Mouse (Mus musculus) liver, embryonic 14.5 days (tissue): ENCODE data around the gene Jhy. TPM values are rescaled to one million over a fixed set of nuclear protein-coding genes. Genes with fewer than 3 reads are reported as not detected.

Experiments
- ATAC-seq: fragments of 200-750 bp; cut with Nextera tagmentation; 2 replicates; pipeline ENCODE4 v1.8.0; 2017; ENCODE audit warnings: moderate number of reproducible peaks, mild to moderate bottlenecking, moderate library complexity; ENCODE audit not compliant: insufficient read depth
- DNase-seq, 3 experiments: peaks; one replicate each; pipeline ENCODE4 v3.0.0-alpha.2; 2012 to 2013; ENCODE audit warnings: low read depth in 3 of 3, low spot score in 3 of 3
- H3K27ac ChIP-seq: fragments of 300-500 bp; sonication (generic); 2 replicates; pipeline ENCODE4 v1.5.1; 2014; ENCODE audit warnings: moderate library complexity, mild to moderate bottlenecking, control low read depth, inconsistent platforms
- H3K27me3 ChIP-seq: fragments of 300-500 bp; sonication (generic); 2 replicates; pipeline ENCODE4 v1.6.1; 2014; ENCODE audit warnings: mild to moderate bottlenecking, low read length, moderate library complexity; ENCODE audit not compliant: control insufficient read depth, insufficient read depth
- H3K36me3 ChIP-seq: fragments of 300-500 bp; sonication (generic); replicated peaks from 2 replicates; pipeline ENCODE4 v1.6.1; 2014; ENCODE audit warnings: low read depth; ENCODE audit not compliant: control insufficient read depth, insufficient read depth
- H3K4me1 ChIP-seq, 2 experiments: fragments of 200-500 bp in 1 of 2; fragments of 300-500 bp in 1 of 2; sonication (generic) in 1 of 2; replicated peaks; 2 replicates each; pipeline ENCODE4 v1.6.1; 2012 to 2014; ENCODE audit warnings: antibody characterized with exemption in 1 of 2, inconsistent platforms in 1 of 2, low read length in 1 of 2; ENCODE audit not compliant: control insufficient read depth in 2 of 2, insufficient read depth in 2 of 2
- H3K4me2 ChIP-seq: fragments of 300-500 bp; sonication (generic); 2 replicates; pipeline ENCODE4 v1.6.1; 2014; ENCODE audit warnings: low read depth, mild to moderate bottlenecking, control low read depth, moderate library complexity
- H3K4me3 ChIP-seq, 2 experiments: fragments of 200-500 bp in 1 of 2; fragments of 300-500 bp in 1 of 2; sonication (generic) in 1 of 2; 2 replicates each; pipeline ENCODE4 v1.5.1; 2012 to 2014; ENCODE audit warnings: low read depth in 2 of 2, low read length in 2 of 2, mild to moderate bottlenecking in 2 of 2, control low read depth in 1 of 2, inconsistent platforms in 1 of 2, moderate library complexity in 1 of 2; ENCODE audit not compliant: insufficient read depth in 1 of 2
- H3K9ac ChIP-seq: fragments of 300-500 bp; sonication (generic); replicated peaks from 2 replicates; pipeline ENCODE4 v1.6.1; 2014; ENCODE audit warnings: mild to moderate bottlenecking, control low read depth, moderate library complexity
- H3K9me3 ChIP-seq: fragments of 300-500 bp; sonication (generic); 2 replicates; pipeline ENCODE4 v1.6.1; 2016; ENCODE audit warnings: low read length, mixed read lengths; ENCODE audit not compliant: control insufficient read depth
- CTCF ChIP-seq: IDR thresholded peaks from 2 replicates; pipeline ENCODE4 v1.5.1; 2016; ENCODE audit warnings: antibody characterized with exemption, low read depth, control low read depth
- EP300 ChIP-seq: IDR thresholded peaks from 2 replicates; pipeline ENCODE4 v1.6.1; 2016; ENCODE audit warnings: antibody characterized with exemption, low read depth
- WGBS: fragments of 180-500 bp; shearing (Covaris S2); extraction: QIAGEN DNeasy Blood & Tissue Kit; methylation state at CpG from one replicate; pipeline ENCODE4 v1.1.7; 2014; ENCODE audit not compliant: insufficient replicate concordance; 5-methylcytosine and 5-hydroxymethylcytosine counted together
- polyA plus RNA-seq, 2 experiments: library from polyadenylated mRNA; depleted of rRNA in 1 of 2; stranded (reverse) in 1 of 2; unstranded in 1 of 2; fragments of >200 nt; fragmentation: Nextera tagmentation in 1 of 2; extraction: Ambion mirVana in 1 of 2; gene quantifications; 2 replicates each; pipeline versions ENCODE4 v1.2.1 to v1.2.3; 2012 to 2014

Jhy gene
- polyA plus RNA-seq (2012; rRNA removed) (0.01 and 0.04 TPM in 2 replicates), polyA plus RNA-seq (2014; fragmentation: Nextera tagmentation; extraction: Ambion mirVana) (0.08 TPM in 1 of 2 replicates, not detected in the other)

DNA sequence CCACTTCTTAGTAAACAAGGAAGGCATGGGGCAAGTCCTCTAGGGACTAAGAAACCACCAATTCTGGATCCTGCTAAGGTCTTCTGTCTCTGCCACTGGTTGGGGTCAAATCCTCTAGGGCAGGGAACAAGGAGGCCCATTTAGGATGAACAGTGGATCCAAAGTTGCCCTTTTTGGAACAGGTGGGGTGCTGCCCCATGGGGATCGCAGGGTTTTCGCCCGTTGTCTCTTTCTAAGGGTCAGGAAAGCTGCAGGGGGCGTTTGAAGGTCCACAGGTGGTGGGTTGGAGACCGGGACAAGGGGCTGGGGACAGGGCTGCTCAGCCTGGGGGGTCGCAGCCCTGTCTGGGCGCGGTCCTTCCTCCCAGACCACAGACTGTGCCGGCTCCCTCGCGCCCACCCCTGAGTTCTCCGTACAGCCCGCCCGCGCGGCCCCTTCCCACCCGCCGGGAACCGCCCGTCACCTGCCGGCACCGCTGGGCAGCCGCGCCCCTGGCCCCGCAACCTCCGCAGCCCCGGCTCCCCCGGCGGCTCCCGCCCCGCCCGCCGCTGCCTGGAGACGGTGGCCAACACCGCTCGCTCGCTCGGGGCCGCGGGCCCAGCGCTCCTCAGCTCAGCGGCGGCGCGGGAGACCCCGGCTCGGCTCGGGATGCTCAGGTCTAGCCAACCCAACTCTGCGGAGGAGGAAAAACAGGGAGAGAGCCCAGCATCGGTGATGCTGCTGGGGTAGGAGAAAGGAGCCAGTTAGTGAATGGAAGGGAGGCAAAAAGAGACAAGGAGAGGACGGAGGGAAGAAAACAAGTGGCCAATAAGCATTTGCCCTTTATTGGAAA is at the start of gene Jhy:
TSS of gene Jhy (minus strand) at position 533 of the 832 bp plus-strand sequence.
- whole genome bisulfite sequencing = 2% methylated on average over 51 of the region's 51 CpGs
- Histone ChIP-seq H3K9ac (no peak within 1 kb of the TSS), H3K4me1 (no peaks in the 10 kb centered on the region), H3K4me3 (no peak within 1 kb of the TSS), H3K9me3 (no peaks in the 10 kb centered on the region), H3K36me3 (no peaks in the 10 kb centered on the region), H3K27me3 (peaks cover 22% of the 10 kb centered on the region), H3K27ac (no peak within 1 kb of the TSS), H3K4me2 (no peak within 1 kb of the TSS)
- DNase-seq (no peak), ATAC-seq (no peak)
- TF ChIP-seq EP300 (no peak), CTCF (no peak)

DNA sequence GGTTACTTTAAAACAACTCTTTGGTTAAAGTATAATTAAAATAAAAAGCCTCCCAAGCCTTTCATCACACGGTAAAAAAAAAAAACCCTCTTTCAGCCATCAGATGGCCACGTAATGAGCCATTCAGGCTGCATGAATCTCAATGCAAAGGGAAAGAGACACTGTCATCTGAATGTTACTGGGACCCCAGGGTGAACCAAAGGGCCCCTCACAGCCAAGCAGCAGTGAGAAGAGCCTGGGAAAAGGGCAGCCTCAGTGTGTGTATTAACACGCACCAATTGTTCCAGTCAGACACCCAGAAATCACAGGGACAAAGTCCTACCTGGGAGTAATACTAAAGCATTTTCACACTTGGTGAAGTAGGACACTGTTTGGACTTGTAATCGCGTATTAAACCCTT is 48.5 kb upstream of the Jhy start:
- DNase-seq (no peak), ATAC-seq (no peak)
- H3K36me3 ChIP-seq = no peaks in the 10 kb centered on the region
- H3K4me3 ChIP-seq = no peak overlapping the region
- H3K27ac ChIP-seq = no peak overlapping the region
- no peaks in the 10 kb centered on the region for H3K4me1 ChIP-seq
- WGBS = 77% methylated on average over 5 of the region's 5 CpGs
- no peak overlapping the region for H3K4me2 ChIP-seq
- no peaks in the 10 kb centered on the region for H3K27me3 ChIP-seq
- no peak overlapping the region for H3K9ac ChIP-seq
- no peaks in the 10 kb centered on the region for H3K9me3 ChIP-seq
- no peak for TF ChIP-seq EP300
- no peak for TF ChIP-seq CTCF

DNA sequence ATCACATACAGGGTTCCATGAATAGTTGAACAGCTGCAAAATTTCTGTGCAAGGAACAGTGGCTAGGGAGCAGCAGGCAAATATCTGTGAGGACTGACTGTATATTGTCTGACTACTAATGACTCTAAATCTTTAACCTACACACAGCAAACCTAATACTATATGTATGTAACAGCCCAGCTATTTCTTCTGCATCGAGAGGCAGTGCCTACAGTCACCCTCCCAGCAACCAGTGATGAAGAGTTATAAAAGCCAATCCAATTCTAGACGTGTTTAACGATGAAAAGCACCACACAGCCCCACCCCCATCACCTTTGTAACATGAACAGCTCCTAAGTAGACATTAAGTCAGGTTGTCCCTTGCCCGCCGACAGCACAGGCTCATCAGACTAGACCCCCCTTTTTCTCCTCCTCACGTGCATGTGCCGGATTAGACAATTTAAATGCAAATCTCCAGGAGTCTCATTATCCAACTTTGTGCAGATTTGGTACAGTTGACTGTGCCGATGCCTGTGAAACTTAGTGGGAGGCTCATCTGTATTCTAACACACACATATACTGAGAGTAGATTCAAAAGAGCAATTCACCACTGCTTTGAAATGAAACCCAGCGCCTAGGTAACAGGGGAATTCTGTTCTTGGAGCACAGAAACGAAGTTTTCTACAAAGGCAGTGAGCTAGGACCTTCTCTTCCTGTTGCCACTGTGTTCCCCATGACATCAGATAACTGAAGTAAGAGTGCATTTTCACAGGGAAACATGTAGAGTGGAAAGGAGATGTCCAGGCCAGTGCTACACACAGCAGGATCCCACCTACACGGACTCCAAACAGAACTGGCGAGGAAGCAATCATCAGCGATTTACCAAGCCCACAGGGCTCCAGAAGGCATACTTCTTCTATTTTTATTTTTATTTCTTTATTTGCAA is 47.9 kb upstream of the Jhy start:
- WGBS = 67% methylated on average over 13 of the region's 13 CpGs
- no peaks in the 10 kb centered on the region for H3K4me1 ChIP-seq
- ATAC-seq = no peak

DNA sequence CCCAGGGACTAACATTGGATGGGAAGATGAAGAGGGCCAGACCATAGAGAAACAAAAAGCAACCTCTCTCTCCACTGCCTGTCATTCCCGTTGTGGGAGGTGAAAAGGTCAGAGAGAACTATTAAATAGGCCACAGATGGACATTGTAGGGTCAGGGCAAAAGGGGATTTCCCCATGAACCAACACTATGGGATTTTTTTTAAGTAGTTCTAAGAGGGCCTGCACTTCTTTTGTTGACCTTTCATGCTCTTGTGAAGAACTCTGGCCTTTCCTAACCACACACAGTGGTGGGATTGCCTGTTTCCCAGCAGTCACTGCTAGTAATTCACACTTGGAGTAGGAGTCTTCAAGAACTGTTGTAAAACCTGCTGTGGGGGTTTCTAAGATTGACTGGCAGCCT is 43.9 kb upstream of the Jhy start:
- Histone ChIP-seq H3K9ac (no peak overlapping the region), H3K27me3 (no peaks in the 10 kb centered on the region), H3K4me3 (no peak overlapping the region), H3K4me1 (no peaks in the 10 kb centered on the region), H3K9me3 (no peaks in the 10 kb centered on the region), H3K4me2 (no peak overlapping the region), H3K27ac (no peak overlapping the region), H3K36me3 (no peaks in the 10 kb centered on the region)
- no peak for TF ChIP-seq EP300
- TF ChIP-seq CTCF = no peak
- ATAC-seq = no peak
- 18% methylated on average over 1 of the region's 1 CpGs for WGBS
- DNase-seq = peak in 1 of 3 experiments; percentile 13

More for the DNA sequence above, 47.9 kb upstream of the Jhy start:
- H3K9me3 ChIP-seq = no peaks in the 10 kb centered on the region
- no peaks in the 10 kb centered on the region for H3K27me3 ChIP-seq
- H3K9ac ChIP-seq = no peak overlapping the region
- H3K4me2 ChIP-seq = no peak overlapping the region
- DNase-seq = no peak
- no peaks in the 10 kb centered on the region for H3K36me3 ChIP-seq
- TF ChIP-seq CTCF (no peak), EP300 (no peak)
- H3K4me3 ChIP-seq = no peak overlapping the region
- no peak overlapping the region for H3K27ac ChIP-seq

DNA sequence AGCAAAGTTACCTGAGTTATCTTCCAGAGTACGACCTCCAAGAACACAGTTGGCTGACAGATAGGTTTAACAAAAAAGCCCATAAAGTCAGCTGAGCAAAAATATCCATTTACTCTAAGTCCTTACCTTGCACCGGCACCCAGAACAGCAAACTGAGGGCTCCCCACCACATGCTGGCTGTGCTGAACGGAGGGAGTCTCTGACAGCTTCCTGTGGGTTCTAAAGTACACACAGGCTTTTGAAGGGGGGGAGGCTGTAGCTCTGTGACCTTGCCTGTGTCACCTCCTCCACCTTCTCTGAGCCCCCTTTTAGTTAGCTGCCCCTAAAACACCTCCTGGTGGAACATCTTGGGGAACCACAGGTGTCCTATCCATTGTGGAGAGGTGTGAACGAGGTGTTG is 40.5 kb upstream of the Jhy start, which contains the start of gene Crtam:
TSS of gene Crtam (minus strand) at position 214 of the 400 bp plus-strand sequence.
- Histone ChIP-seq H3K4me1 (no peaks in the 10 kb centered on the region), H3K9ac (no peak within 1 kb of the TSS), H3K36me3 (no peaks in the 10 kb centered on the region), H3K9me3 (no peaks in the 10 kb centered on the region), H3K4me2 (no peak within 1 kb of the TSS), H3K4me3 (no peak within 1 kb of the TSS), H3K27me3 (no peaks in the 10 kb centered on the region), H3K27ac (no peak within 1 kb of the TSS)
- TF ChIP-seq CTCF (no peak), EP300 (no peak)
- ATAC-seq (no peak), DNase-seq (no peak)
- 28% methylated on average over 4 of the region's 4 CpGs for WGBS
